ENCODE assay signal across 20 mouse cellular contexts in genomic region chr4:150379772-150380171, GRCm38 (mm10).
A peak's percentile ranks its signal among the peaks of the same experiment; 100 is the strongest.
DNase-seq lines count a peak whose midpoint lies in the region; ATAC-seq lines count a peak whose summit lies in the region.
"Had no signal": no experiment of that assay in that cellular context is flagged by ENCODE, and none has a peak within 500 bp of the region (broad histone marks: within the 10 kb centered on the region; RNA-seq: fewer than 3 reads in every experiment).

No protein-coding gene starts in this region.

- H3K27ac ChIP-seq in heart, embryonic 11.5 days (ENCODE audit: low read depth, low read length) = peak overlapping the region; percentile 3; the same call in 1 of the 2 replicates
- no peak overlapping the region; the same call in 1 of the 2 replicates for H3K27ac ChIP-seq in heart, embryonic 12.5 days (ENCODE audit: poor library complexity, severe bottlenecking)
- H3K27ac ChIP-seq in intestine, embryonic 15.5 days = no peak overlapping the region

- peak; percentile 41 for DNase-seq in 416B (ENCODE audit: low read depth)
- DNase-seq in adrenal gland, adult 8-10 months = peak; percentile 73
- DNase-seq in embryo, embryonic 9.5 days (ENCODE audit: extremely low spot score) = no peak
- no peak for DNase-seq in B cell, adult 2 months
- no peak for DNase-seq in cerebellum, adult 11-12 months
- DNase-seq: cerebellum, postnatal 10 days; gastrocnemius, postnatal 10 days; heart, adult 18-20 months; kidney, adult 11 months; kidney, postnatal 10 days; liver, postnatal 0 days; lung, postnatal 10 days; right cerebral cortex, adult 18-20 months; thymus, postnatal 14 days had no signal

- no peaks in the 10 kb centered on the region for H3K36me3 ChIP-seq in heart, embryonic 11.5 days (ENCODE audit: control insufficient read depth, insufficient read depth, low read length)
- no peaks in the 10 kb centered on the region for H3K36me3 ChIP-seq in heart, embryonic 12.5 days
- H3K36me3 ChIP-seq in intestine, embryonic 15.5 days = no peaks in the 10 kb centered on the region

- no peak for ATAC-seq in heart, embryonic 11.5 days (replicated peaks; ENCODE audit: insufficient number of reproducible peaks, low FRiP score, low TSS enrichment)
- ATAC-seq in heart, embryonic 12.5 days (ENCODE audit: insufficient number of reproducible peaks, low FRiP score) = no peak
- ATAC-seq in intestine, embryonic 15.5 days = peak; percentile 87
- ATAC-seq: liver, postnatal 0 days; midbrain, embryonic 16.5 days; Patski had no signal

- WGBS in heart, embryonic 11.5 days (ENCODE audit: insufficient replicate concordance) = 39% methylated on average over 2 of the region's 2 CpGs
- WGBS in heart, embryonic 12.5 days = 37% methylated on average over 2 of the region's 2 CpGs
- WGBS in intestine, embryonic 15.5 days = 11% methylated on average over 2 of the region's 2 CpGs

- no peaks in the 10 kb centered on the region for H3K27me3 ChIP-seq in heart, embryonic 11.5 days (ENCODE audit: control insufficient read depth, insufficient read depth, low read length)
- H3K27me3 ChIP-seq in heart, embryonic 12.5 days (replicated peaks) = no peaks in the 10 kb centered on the region
- H3K27me3 ChIP-seq in intestine, embryonic 15.5 days (replicated peaks) = no peaks in the 10 kb centered on the region
- H3K27me3 ChIP-seq: megakaryocyte, embryonic 14.5 days; Patski had no signal

- H3K9ac ChIP-seq in heart, embryonic 11.5 days (ENCODE audit: low read depth, low read length) = no peak overlapping the region
- H3K9ac ChIP-seq in heart, embryonic 12.5 days = no peak overlapping the region
- no peak overlapping the region for H3K9ac ChIP-seq in intestine, embryonic 15.5 days
- H3K9ac ChIP-seq: liver, postnatal 0 days had no signal

- H3K9me3 ChIP-seq in heart, embryonic 11.5 days (replicated peaks; ENCODE audit: control insufficient read depth, low read length) = no peaks in the 10 kb centered on the region
- no peaks in the 10 kb centered on the region for H3K9me3 ChIP-seq in heart, embryonic 12.5 days (replicated peaks)
- no peaks in the 10 kb centered on the region for H3K9me3 ChIP-seq in intestine, embryonic 15.5 days
- H3K9me3 ChIP-seq: megakaryocyte, embryonic 14.5 days had no signal

- no peak overlapping the region for H3K4me3 ChIP-seq in heart, embryonic 11.5 days (ENCODE audit: low read depth, low read length)
- H3K4me3 ChIP-seq in heart, embryonic 12.5 days = no peak overlapping the region
- H3K4me3 ChIP-seq in intestine, embryonic 15.5 days (replicated peaks) = no peak overlapping the region

- no peak overlapping the region for H3K4me2 ChIP-seq in heart, embryonic 11.5 days
- no peak overlapping the region for H3K4me2 ChIP-seq in heart, embryonic 12.5 days
- H3K4me2 ChIP-seq in intestine, embryonic 15.5 days (replicated peaks) = no peak overlapping the region

- H3K4me1 ChIP-seq in heart, embryonic 11.5 days (ENCODE audit: control insufficient read depth, insufficient read depth, low read length) = peaks cover 33% of the 10 kb centered on the region
- peaks cover 55% of the 10 kb centered on the region for H3K4me1 ChIP-seq in heart, embryonic 12.5 days (replicated peaks)
- H3K4me1 ChIP-seq in intestine, embryonic 15.5 days (replicated peaks) = peaks cover 21% of the 10 kb centered on the region

Comparison
In these comparisons a context has a peak if more than half of its experiments do, and no peak if none do; other contexts are left out.
1. DNase-seq: peak in 416B (single experiment) and adrenal gland, adult 8-10 months (single experiment); none in embryo, embryonic 9.5 days (single experiment), B cell, adult 2 months (0 of 2) and cerebellum, adult 11-12 months (single experiment).